Mouse (Mus musculus): ENCODE data around the gene Egr2.

Gene Egr2

DNA sequence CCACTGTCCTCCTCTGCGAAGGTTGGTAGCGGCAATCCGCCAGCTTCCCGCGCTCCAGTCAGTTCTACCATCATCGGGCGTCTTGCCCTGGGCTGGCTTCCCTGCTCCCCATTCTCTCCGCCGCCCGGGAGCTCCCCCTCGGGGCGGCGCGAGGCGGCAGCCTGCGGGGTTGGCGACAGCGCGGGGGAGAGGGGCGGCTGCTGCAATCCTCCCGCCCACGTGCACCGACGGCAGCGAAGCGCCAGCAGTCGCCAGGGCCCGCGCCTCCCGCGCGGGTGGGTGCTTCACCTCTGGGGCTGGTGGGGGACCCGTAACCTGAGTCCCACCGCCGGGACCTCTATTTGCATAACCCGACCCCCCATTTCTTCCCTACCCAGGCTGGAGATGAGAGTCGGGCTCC is at the start of gene Egr2:
Gene Egr2, plus strand, starts transcription at position 220 of the 400 bp plus-strand sequence.
- peak; percentile 27 for DNase-seq

DNA sequence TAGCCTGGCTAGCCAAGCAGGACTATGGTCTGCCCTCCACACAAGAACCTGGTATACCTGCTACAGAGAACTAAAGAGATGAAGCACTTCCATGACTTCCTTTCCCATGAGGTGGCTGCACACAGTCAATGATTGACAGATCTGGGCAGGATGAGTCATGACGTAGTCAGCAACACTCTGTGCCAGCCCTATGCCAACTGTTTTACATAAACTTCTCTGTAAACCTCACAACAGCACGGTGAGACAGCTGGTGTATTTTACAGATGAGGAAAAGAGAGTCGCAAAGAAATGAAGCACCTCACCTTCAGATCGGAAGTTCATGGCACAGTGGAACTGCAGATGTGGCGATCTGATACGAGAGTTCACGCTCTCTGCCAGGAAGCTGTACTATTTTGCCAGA is 47.8 kb upstream of the Egr2 start:
- no peak for DNase-seq

DNA sequence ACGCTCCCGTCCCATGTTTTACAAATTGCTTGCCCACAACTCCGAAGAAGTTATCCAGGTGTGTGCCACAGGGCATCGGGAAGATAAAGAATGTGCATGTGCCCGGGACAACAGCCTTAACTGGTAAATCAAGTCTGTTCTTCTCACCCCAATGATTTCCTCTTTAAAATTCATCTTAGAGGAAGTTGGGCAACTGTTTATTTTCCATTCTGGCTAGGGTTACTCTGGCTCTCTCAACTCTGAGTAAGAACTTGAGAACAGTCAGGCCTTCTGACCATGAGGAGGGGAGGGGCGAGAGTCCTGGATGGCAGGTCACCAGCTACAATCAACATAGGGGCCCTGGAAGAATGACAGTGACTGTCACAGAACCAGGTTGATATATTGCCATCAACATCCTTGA is 45.4 kb upstream of the Egr2 start:
- no peak for DNase-seq

GRCm38 (mm10) chr10:67490632-67491031 is 44.6 kb upstream of the Egr2 start:
- DNase-seq = no peak

- DNase-seq = no peak
These were observed 43.1 kb upstream of the Egr2 start for GRCm38 (mm10) chr10:67492161-67492571.

- DNase-seq = no peak
These were observed 41.7 kb upstream of the Egr2 start for GRCm38 (mm10) chr10:67493556-67493955.

DNA sequence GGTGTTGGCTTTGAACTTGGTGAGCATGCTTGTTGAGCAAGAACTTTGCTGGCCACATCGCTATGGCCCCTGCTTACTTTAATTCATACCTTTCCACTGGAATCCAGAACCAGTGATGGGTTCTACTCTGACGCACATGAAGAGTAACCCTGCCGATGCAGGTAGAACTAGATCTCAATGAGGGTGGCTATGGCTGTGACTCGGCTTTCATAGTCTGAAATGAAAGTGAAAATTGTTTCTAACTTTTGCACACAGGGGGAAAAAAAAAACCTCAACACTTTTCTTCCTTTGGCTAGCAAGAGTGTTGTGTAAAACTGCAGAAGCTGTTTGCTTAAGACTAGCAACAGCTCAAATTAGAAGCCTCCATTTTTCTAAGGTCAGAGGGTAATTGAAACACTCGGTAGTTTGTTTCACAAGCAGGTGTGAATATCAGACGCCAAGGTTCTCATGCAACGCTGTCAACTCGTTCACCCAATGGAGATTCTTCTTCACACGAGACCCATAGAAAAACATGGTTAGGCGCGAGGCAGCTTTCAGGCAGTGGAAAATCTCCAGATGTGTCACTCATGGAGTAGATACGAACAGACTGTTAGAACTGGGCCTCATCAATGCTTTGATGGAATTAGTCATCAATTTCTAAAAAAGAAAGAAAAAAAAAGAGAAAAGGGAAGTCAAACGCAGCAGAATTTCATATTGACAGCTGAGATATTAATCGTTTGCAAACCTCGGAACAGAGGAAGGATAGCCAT is 38.0 kb upstream of the Egr2 start:
- no peak for DNase-seq

GRCm38 (mm10) chr10:67497951-67498350 is 37.3 kb upstream of the Egr2 start:
- DNase-seq = no peak

- DNase-seq = no peak
These were observed 31.8 kb upstream of the Egr2 start for GRCm38 (mm10) chr10:67503320-67503995.

GRCm38 (mm10) chr10:67504046-67504445 is 31.2 kb upstream of the Egr2 start:
- no peak for DNase-seq

- no peak for DNase-seq
These were observed 30.0 kb upstream of the Egr2 start for GRCm38 (mm10) chr10:67505248-67505647.

GRCm38 (mm10) chr10:67512211-67512610 is 23.1 kb upstream of the Egr2 start:
- DNase-seq = no peak

DNA sequence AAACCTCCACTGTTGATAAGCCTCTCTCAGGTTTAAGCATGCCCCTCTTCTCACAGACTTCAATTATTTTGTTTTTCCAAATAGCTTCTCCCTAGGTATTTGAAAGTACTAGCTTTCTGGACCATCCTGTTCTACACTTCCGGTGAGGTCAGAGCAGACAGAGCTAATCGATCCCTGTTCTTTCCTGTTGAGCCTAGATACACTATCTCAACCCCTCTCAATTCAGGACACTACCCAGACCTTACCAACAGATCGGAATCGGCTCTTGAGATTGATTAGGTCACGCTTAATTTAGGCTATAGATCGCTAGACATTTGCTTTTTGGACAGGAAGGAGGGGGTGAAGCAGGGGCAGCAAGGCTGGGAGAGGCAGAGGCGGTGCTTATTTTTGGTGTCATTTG is 22.4 kb upstream of the Egr2 start:
- DNase-seq = no peak

GRCm38 (mm10) chr10:67518733-67519132 is 16.5 kb upstream of the Egr2 start:
- no peak for DNase-seq

DNA sequence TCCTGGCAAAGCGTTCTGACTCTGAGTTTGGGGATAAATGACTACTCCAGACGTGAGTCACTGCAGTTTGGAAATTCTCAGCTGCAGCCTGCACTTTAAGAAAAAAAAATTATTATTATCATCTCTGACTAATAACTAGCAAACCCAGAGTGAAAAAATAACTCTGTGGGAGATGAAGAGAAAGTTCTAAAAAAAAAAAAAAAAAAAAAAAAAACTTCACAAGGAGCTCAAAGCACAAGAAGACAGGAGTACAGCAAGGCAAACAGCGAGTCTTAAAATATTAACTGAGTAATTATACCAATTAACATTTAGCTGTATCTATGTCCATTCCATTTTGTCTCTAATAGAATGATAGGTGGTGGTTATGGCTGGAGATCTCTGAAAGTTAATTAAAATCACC is 11.1 kb upstream of the Egr2 start:
- no peak for DNase-seq

GRCm38 (mm10) chr10:67524694-67525093 is 10.6 kb upstream of the Egr2 start:
- no peak for DNase-seq

- DNase-seq = no peak
These were observed 8.8 kb upstream of the Egr2 start for GRCm38 (mm10) chr10:67526435-67526834.

DNA sequence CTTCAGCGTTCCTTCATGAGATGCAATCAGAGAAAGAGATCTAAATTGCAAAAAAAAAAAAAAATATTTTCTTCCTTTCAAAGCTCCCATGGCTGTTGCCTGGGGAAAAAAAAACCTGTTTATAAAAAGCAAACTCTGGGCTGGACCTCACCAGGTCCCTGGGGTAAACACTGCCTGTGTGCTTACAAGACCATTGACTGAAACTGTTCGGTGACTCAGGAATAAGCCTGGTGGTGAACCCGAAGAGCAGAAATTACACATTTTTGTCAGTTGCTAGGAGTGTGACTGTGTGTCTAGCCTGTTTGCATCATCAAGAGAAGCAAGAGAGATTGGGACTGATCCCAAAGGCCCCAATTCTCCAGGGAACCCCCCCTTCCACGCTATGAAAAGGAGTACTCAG is 5.5 kb upstream of the Egr2 start:
- DNase-seq = no peak

GRCm38 (mm10) chr10:67535972-67536371 is 697 bp downstream of the Egr2 start:
- peak; percentile 82 for DNase-seq

- peak; percentile 65 for DNase-seq
These were observed 1.4 kb downstream of the Egr2 start for GRCm38 (mm10) chr10:67536621-67537141.

DNA sequence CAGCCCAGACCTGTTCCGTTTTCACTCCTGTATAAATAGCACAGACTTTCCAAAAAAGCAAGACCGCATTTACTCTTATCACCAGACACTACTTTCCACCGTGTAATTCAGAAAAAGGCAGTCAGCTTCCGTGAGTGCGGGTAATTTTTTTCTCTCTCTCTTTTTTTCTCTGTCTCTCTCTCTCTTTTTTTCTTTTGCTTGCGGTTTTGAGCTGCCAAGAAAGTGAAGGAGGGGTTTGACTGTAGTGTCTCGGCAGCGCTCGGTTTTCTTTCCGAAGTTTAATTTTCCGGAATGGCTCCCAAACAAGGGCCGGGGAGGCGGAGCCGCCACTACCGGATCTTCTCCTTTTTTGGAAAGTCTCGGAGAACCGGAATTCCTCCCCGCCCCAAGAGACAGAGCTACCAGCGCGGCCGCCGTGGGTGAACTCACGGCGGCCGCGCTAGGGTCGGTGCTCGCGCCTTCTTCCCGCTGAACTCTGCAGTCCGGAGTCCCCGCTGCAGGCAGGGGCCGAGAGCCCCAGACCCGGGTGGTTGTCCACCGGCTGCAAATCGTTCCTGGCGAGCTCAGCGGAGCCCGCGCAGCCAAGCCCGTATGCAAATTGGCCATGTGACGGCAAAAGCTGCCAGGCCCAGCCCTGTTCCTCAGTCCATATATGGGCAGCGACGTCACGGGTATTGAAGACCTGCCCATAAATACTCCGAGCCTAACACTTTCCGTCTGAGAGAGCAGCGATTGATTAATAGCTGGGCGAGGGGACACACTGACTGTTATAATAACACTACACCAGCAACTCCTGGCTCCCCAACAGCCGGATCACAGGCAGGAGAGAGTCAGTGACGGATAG is 2.1 kb downstream of the Egr2 start:
- DNase-seq = peak; percentile 97

GRCm38 (mm10) chr10:67538106-67538505 is 2.8 kb downstream of the Egr2 start:
- DNase-seq = peak; percentile 9

Measured in lung, postnatal 10 days (tissue).